Mouse (Mus musculus) adrenal gland, postnatal 36 days (tissue): ENCODE data around the gene Adam1a. TPM values are rescaled to one million over a fixed set of nuclear protein-coding genes. Genes with fewer than 3 reads are reported as not detected.
A peak's percentile ranks its signal among the peaks of the same experiment; 100 is the strongest.

Experiments used
- DNase-seq, 2 experiments: peaks; one replicate each; pipeline ENCODE4 v3.0.0; 2021; ENCODE audit warnings: mixed read lengths in 1 of 2
- long read RNA-seq, 2 experiments: library from polyadenylated mRNA; stranded (forward); transcript quantifications; one replicate each; pipeline ENCODE4 v2.0.0; 2021; ENCODE audit warnings: borderline sequencing depth in 2 of 2
- total RNA-seq, 2 experiments: library from RNA; stranded (reverse); gene quantifications; 2 replicates each; pipeline ENCODE4 v1.2.3; 2021

Adam1a gene
- 1 to 10 TPM; 4.1 to 5.5 TPM for total RNA-seq
- long read RNA-seq, experiment 1, partial matches to known transcripts = 0 of 1 reads
- long read RNA-seq, experiment 1, other reads (novel, unspliced or antisense) = 1 of 1 reads
- long read RNA-seq, experiment 2, partial matches to known transcripts = 0 of 1 reads
- long read RNA-seq, experiment 2, other reads (novel, unspliced or antisense) = 1 of 1 reads

- DNase-seq = peak; percentile 49 to 68
Measured at GRCm38 (mm10) chr5:121544910-121545792, at the start of gene Adam1a, which contains the start of gene Gm42878. TSS of gene Adam1a (minus strand) at chr5:121545482. TSS of gene Gm42878 (minus strand) at chr5:121545482.

- no peak for DNase-seq
Measured at GRCm38 (mm10) chr5:121594714-121595313, 49.5 kb upstream of the Adam1a start.

DNA sequence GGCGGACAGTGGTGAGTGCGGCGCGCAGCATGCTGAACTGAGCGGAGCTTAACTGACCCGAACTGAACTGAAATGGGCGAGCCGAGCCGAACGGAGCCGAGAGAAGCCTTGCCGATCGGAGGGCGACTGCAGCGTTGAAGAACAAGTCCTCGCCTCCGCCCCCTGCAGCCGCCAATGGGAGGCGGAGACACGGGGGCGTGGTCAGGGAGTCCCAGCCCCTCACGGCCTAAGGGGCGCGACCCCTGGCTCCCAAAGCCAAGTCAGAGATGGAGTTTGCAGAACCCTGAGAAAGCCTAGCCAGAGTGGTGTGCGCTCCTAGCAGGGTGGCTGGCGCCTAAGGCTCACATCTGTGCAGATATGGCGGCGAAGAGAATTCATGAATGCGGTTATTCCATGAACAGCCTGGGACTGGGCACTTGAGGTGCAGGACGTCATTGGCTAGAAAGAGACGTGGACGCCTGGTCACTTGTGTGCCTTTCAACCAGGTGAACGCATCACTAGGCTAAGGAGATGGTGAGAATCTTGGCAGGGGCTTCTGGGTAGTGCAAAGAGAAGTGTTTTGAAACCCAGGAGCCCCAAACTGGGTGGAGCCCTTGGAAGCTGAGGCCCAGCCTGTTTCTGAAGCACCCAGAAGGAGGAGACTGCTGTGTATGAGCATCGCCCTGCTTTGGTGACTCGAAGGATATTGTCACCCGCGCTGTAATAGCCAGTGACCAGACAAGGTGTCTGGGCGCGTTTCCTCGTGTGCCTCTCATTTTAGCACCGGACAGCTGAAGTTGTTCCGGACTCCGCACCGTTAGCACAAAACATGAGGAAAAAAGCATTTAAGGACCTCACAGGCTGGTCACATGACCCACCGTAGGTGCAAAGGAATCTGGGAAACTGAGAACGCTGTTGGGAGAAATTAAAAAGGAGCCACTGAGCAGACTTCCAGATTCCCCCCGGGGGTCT is 48.4 kb upstream of the Adam1a start, which contains the start of gene Aldh2:
Aldh2 (minus strand) TSS at position 374 of the 951 bp plus-strand sequence.
- peak; percentile 95 to 96 for DNase-seq

DNA sequence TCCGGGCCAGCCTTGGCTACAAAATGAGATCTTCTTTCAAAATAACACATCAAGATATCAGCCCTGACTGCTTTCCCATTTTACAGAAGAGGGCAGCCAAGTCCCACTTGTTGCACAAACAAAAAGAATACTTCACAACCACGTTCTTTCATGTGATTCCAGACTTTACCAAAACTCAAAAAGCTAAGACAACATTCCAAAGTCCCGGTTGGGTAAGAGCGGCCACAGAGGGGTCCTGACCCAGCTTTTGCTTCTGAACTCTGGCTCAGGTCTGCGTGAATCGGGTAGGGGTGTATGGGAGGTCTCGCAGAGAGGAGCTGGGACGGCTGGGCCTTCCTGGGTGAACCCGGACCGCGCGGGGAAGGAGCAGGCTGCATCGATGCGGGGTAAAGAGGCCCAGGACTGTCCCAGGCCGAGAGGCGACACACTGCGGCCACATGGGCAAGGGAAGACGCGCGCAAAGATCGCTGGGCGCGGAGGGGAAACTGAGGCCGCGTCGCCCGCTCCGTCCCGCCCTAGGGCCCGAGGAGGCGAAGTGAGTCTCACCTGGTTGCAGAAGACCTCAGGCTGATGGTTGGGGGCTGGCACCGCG is 47.6 kb upstream of the Adam1a start:
- DNase-seq = peak; percentile 39 to 51

GRCm38 (mm10) chr5:121592064-121592815 is 47.0 kb upstream of the Adam1a start:
- peak; percentile 70 for DNase-seq

GRCm38 (mm10) chr5:121591417-121592063 is 46.3 kb upstream of the Adam1a start:
- peak; percentile 65 to 75 for DNase-seq

GRCm38 (mm10) chr5:121589928-121590327 is 44.6 kb upstream of the Adam1a start:
- DNase-seq = no peak

- DNase-seq = peak; percentile 60 to 73
Measured at GRCm38 (mm10) chr5:121586400-121587039, 41.2 kb upstream of the Adam1a start.

DNA sequence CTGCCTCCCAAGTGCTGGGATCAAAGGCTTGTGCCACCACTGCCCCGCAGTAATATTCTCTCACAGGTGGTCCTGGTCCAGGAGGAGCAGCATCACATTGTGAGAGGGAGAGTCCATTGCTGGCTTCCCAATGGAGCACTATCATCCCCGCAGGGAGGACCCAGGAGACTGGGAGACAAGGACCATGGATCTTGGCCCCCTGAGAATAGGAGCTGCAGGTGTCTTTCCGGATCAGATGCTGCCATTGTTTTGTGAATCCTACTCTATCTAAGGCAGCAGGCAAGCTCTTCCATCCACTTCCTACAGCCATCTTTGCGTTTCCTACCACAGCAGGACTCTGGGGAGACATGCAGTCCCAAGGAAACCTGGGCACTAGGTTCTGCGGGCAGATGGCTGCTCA is 40.4 kb upstream of the Adam1a start:
- no peak for DNase-seq

GRCm38 (mm10) chr5:121585005-121585404 is 39.7 kb upstream of the Adam1a start:
- DNase-seq = peak in 1 of 2 experiments; percentile 20

DNA sequence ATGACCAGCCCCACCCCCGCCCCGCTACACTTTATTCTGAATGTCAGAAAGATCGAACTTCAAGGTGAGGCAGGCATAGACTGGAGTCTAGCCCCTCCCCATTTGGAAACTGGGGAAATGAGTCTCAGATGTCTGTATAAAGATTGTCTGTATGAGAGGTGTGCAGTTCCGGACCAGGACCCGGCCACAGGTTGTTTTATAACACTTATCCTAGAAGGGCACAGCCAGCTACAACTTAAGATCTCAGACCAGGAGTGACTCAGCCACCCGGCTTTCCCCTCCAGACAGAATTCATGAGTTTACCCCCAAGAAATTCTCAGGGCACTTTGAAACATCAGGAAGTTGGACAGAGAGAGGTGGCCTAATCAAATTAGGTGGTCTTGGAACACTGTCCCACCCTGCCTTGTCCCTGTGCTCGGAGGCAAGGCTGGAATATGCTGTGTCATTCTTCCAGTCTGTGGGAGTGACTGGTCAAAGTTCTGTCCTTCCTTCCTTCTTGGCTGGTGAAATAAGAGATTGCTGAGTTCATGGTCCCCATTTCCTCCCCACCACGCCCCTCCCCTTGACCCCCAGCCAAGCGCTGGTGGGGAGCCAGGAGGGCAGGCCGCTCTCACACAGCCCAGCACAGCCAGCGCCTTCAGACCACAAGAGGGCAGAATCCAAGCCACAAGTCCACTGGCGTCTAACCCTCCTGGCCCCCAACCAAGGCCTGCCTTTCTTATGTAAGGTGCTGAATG is 38.7 kb upstream of the Adam1a start:
- DNase-seq = peak; percentile 98

DNA sequence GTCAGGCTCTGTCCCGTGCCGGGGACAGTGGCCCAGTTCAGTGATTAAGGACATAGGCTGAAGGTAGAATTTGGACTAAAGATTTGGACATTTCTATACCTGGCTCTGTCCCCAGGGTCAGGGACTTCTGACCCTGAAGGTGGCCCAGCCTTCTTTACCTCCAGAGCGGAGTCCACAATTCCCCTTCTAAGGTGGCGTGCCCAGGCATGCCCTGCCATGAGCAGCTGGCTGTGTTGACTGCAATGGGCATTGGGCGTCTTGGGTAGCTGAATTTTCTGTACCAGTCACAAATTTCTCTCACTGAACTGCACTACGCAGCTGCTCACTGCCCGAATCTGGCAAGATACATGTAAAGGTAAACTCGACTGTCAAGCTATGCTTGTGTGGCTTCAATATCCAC is 36.7 kb upstream of the Adam1a start:
- DNase-seq = no peak

- DNase-seq = peak; percentile 87 to 88
Measured at GRCm38 (mm10) chr5:121576927-121577488, 31.7 kb upstream of the Adam1a start.

DNA sequence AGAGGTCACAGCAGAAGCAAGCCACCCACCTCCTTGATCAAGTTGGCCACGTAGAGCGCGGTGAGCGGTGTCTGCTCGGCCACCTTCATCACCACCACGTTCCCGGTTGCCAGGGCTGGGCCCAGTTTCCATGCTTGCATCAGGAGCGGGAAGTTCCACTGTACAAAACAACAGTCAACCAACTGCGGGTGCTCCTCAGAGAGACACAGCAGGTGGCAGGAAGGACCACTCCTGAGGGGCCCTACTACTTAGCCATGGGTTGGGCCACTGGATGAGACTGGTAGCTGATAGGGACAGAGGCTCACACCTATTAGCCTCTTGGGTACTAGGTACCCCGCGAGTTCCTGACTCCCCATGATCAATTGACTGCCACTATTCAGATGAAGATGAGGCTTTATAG is 30.6 kb upstream of the Adam1a start:
- DNase-seq = no peak

DNA sequence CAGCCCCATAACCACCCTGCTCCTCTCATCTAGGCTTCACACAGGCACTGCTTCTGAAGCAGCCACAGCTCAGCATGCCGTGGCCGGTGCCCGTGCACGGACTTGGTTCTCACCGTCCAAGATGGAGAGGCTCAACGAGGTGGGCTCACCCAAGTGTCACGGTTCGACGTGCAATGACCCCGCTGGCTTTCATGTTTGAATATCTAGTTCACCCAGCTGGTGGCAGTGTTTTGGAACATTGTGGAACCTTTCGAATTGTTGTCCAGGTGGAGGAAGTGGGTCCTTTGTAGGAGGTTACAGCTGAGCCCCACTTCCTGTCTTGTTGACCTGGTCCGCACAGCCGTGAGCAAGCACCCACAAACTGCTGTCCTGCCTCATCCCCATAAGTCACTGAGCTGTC is 28.9 kb upstream of the Adam1a start:
- DNase-seq = no peak

- DNase-seq = no peak
Measured at GRCm38 (mm10) chr5:121570787-121571186, 25.5 kb upstream of the Adam1a start.

- no peak for DNase-seq
Measured at GRCm38 (mm10) chr5:121569881-121570420, 24.7 kb upstream of the Adam1a start.
